Mouse (Mus musculus) heart, postnatal 4 days (tissue): ENCODE results near the gene Tmem92. TPM values are rescaled to one million over a fixed set of nuclear protein-coding genes. Genes with fewer than 3 reads are reported as not detected.

Experiments used
- DNase-seq: peaks from one replicate; pipeline ENCODE4 v3.0.0; 2021
- total RNA-seq, 2 experiments: library from RNA; stranded (reverse); gene quantifications; 2 replicates each; pipeline ENCODE4 v1.2.3; 2021

Gene Tmem92
- total RNA-seq, 2 experiments from 2014 or later = not detected

- no peak for DNase-seq
These were observed 55.2 kb downstream of the Tmem92 start for GRCm38 (mm10) chr11:94727306-94727705.

Other genes with a start within 250 kb of the Tmem92 start
- gene Rsad1, start 233.4 kb downstream of the Tmem92 start, total RNA-seq = 10 to 100 TPM; 12.3 to 13.0 TPM
- gene Chad, start 217.7 kb downstream of the Tmem92 start, total RNA-seq = under 1 TPM; 0.61 to 0.62 TPM
- gene Acsf2, start 180.8 kb downstream of the Tmem92 start, total RNA-seq = 10 to 100 TPM; 29.8 to 30.4 TPM
- 10 to 100 TPM; 85.0 to 91.8 TPM for gene Lrrc59, start 152.9 kb downstream of the Tmem92 start, total RNA-seq
- gene Mrpl27, start 128.9 kb downstream of the Tmem92 start, total RNA-seq = 10 to 100 TPM; 72.9 to 78.9 TPM
- gene Eme1, start 128.7 kb downstream of the Tmem92 start, total RNA-seq = 1 to 10 TPM; 4.2 to 5.1 TPM
- 10 to 100 TPM; 17.9 to 20.4 TPM for gene Xylt2, start 105.2 kb downstream of the Tmem92 start, total RNA-seq
- gene Gm11541, start 78.2 kb downstream of the Tmem92 start, total RNA-seq = not detected
- gene Cdc34b, start 40.9 kb downstream of the Tmem92 start, total RNA-seq = 1 to 10 TPM in 1 of 2 experiments, under 1 TPM in 1; 0.97 to 1.4 TPM
- gene Col1a1, start 153.5 kb upstream of the Tmem92 start, total RNA-seq = 100 to 1,000 TPM; 861 to 965 TPM
- gene Hils1, start 184.9 kb upstream of the Tmem92 start, total RNA-seq = not detected
- 10 to 100 TPM; 67.0 to 89.1 TPM for gene Sgca, start 193.6 kb upstream of the Tmem92 start, total RNA-seq
- 10 to 100 TPM; 45.3 to 46.3 TPM for gene Ppp1r9b, start 208.3 kb upstream of the Tmem92 start, total RNA-seq
- 1 to 10 TPM; 9.1 to 9.5 TPM for gene Samd14, start 227.2 kb upstream of the Tmem92 start, total RNA-seq